Mouse (Mus musculus): Measurements from ENCODE around the gene Tars2.

DNA sequence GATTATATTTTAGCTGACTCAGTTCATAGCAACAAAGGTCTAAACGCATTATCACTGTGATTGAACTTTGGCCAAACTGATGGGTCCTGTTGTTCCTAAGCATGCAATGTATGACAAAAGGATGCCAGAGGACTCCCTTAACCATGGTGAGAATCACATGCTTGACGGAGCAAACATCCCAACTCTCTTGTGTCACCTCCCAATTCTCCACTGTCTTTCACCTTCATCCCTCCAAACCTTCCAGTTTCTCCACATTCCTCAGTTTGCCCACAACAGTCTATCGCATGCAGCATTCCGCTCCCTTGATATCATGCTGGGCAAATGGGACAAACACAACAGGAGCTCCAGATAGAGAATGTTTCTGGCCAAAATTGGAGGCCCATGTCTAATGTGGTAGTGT is 25.5 kb upstream of the Tars2 start:
- TF ChIP-seq GATA1 (IDR thresholded peaks at IDR 0.05; ENCODE audit: low read length) (no peak), TAL1 (IDR thresholded peaks at IDR 0.05; ENCODE audit: low read length) (no peak)

Measured in erythroblast, embryonic 14.5 days (primary cell).